Mouse (Mus musculus): Measurements from ENCODE around the gene Cltrn.

GRCm38 (mm10) chrX:164135304-164135818 lies 46.7 kb downstream of the Cltrn start:
- no peak for TF ChIP-seq POLR2A (IDR thresholded peaks at IDR 0.05; ENCODE audit: extremely low read depth, insufficient read depth, low read length)
- TF ChIP-seq CTCF (IDR thresholded peaks at IDR 0.05; ENCODE audit: low read depth, low read length): no peak
